Comparison of ENCODE assay signal across 26 mouse cellular contexts in the genomic region with DNA sequence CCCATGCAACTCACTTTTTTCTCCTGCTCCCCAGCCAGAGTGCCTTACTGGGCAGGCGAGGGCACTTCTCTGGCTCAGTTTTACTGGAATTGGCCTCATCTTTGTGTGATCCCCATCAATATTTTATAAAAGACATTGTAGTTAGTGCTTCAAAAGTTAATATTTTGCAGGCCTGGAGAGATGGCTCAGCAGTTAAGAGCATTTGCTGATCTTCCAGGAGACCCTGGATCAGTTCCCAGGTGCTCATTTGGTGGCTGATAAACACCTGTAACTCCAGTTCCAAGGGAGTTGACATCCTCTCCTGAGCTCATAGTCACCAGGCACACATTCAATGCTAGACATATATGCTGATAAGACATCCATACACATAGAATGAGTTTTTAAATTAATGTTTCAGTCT.
DNase-seq lines count a peak whose midpoint lies in the region; ATAC-seq and TF ChIP-seq lines count a peak whose summit lies in the region.
"Had no signal": no experiment of that assay in that cellular context is flagged by ENCODE, and none has a peak within 500 bp of the region (broad histone marks: within the 10 kb centered on the region; RNA-seq: fewer than 3 reads in every experiment).

No protein-coding gene starts in this region.

- no peaks in the 10 kb centered on the region for H3K27me3 ChIP-seq in intestine, embryonic 14.5 days (replicated peaks; ENCODE audit: control insufficient read depth, insufficient read depth, low read length)
- no peaks in the 10 kb centered on the region for H3K27me3 ChIP-seq in intestine, postnatal 0 days (replicated peaks; ENCODE audit: control insufficient read depth, insufficient read depth, low read length)
- H3K27me3 ChIP-seq in liver, adult 2 months (ENCODE audit: control insufficient read depth, insufficient read depth, low read length): no peaks in the 10 kb centered on the region
- no peaks in the 10 kb centered on the region for H3K27me3 ChIP-seq in liver, embryonic 12.5 days (replicated peaks)
- no peaks in the 10 kb centered on the region for H3K27me3 ChIP-seq in limb, embryonic 10.5 days (ENCODE audit: low read depth, poor library complexity, severe bottlenecking)
- H3K27me3 ChIP-seq: CH12.LX; forebrain, embryonic 13.5 days; heart, embryonic 12.5 days; heart, embryonic 15.5 days; hindbrain, embryonic 13.5 days; Patski had no signal

- no peaks in the 10 kb centered on the region for H3K4me1 ChIP-seq in intestine, embryonic 14.5 days (replicated peaks; ENCODE audit: control insufficient read depth, insufficient read depth, low read length)
- no peaks in the 10 kb centered on the region for H3K4me1 ChIP-seq in intestine, postnatal 0 days (replicated peaks; ENCODE audit: control insufficient read depth, insufficient read depth, low read length)
- peaks cover 13% of the 10 kb centered on the region for H3K4me1 ChIP-seq in liver, adult 2 months (ENCODE audit: control insufficient read depth, insufficient read depth, low read length)
- no peaks in the 10 kb centered on the region for H3K4me1 ChIP-seq in liver, embryonic 12.5 days
- no peaks in the 10 kb centered on the region for H3K4me1 ChIP-seq in limb, embryonic 10.5 days
- H3K4me1 ChIP-seq: forebrain, embryonic 10.5 days; hindbrain, embryonic 10.5 days had no signal

- no peak overlapping the region for H3K4me2 ChIP-seq in intestine, embryonic 14.5 days (ENCODE audit: low read length)
- H3K4me2 ChIP-seq in intestine, postnatal 0 days (replicated peaks; ENCODE audit: low read depth): no peak overlapping the region
- no peak overlapping the region for H3K4me2 ChIP-seq in liver, embryonic 12.5 days
- H3K4me2 ChIP-seq: forebrain, embryonic 13.5 days; heart, embryonic 12.5 days; heart, embryonic 15.5 days; hindbrain, embryonic 13.5 days had no signal

- no peak overlapping the region for H3K27ac ChIP-seq in intestine, embryonic 14.5 days (ENCODE audit: low read depth)
- H3K27ac ChIP-seq in intestine, postnatal 0 days (ENCODE audit: low read depth, low read length): no peak overlapping the region
- peak overlapping the region; percentile 75; the same call in 1 of the 2 replicates for H3K27ac ChIP-seq in liver, adult 2 months (replicated peaks; ENCODE audit: insufficient read depth, low read depth, low read length)
- H3K27ac ChIP-seq in liver, embryonic 12.5 days: no peak overlapping the region
- H3K27ac ChIP-seq in limb, embryonic 10.5 days: no peak overlapping the region
- H3K27ac ChIP-seq: forebrain, embryonic 10.5 days; forebrain, embryonic 13.5 days; heart, embryonic 15.5 days; hindbrain, embryonic 10.5 days; hindbrain, embryonic 13.5 days had no signal

- no peaks in the 10 kb centered on the region for H3K36me3 ChIP-seq in intestine, embryonic 14.5 days (ENCODE audit: control insufficient read depth, insufficient read depth, low read length)
- no peaks in the 10 kb centered on the region; the same call in 1 of the 2 replicates for H3K36me3 ChIP-seq in intestine, postnatal 0 days (ENCODE audit: control insufficient read depth, insufficient read depth)
- no peaks in the 10 kb centered on the region for H3K36me3 ChIP-seq in liver, adult 2 months (ENCODE audit: control insufficient read depth, insufficient read depth, low read length)
- no peaks in the 10 kb centered on the region for H3K36me3 ChIP-seq in liver, embryonic 12.5 days
- no peaks in the 10 kb centered on the region for H3K36me3 ChIP-seq in limb, embryonic 10.5 days
- H3K36me3 ChIP-seq: forebrain, embryonic 10.5 days; hindbrain, embryonic 10.5 days; hindbrain, embryonic 13.5 days had no signal

- no peak overlapping the region for H3K4me3 ChIP-seq in intestine, embryonic 14.5 days (ENCODE audit: low read depth, low read length)
- no peak overlapping the region for H3K4me3 ChIP-seq in intestine, postnatal 0 days (ENCODE audit: low read depth, low read length)
- H3K4me3 ChIP-seq in liver, adult 2 months (ENCODE audit: insufficient read depth, low read depth, low read length): no peak overlapping the region
- H3K4me3 ChIP-seq in liver, embryonic 12.5 days: no peak overlapping the region
- no peak overlapping the region for H3K4me3 ChIP-seq in limb, embryonic 10.5 days
- H3K4me3 ChIP-seq: forebrain, embryonic 10.5 days; forebrain, embryonic 13.5 days; heart, embryonic 12.5 days; heart, embryonic 15.5 days; hindbrain, embryonic 10.5 days; hindbrain, embryonic 13.5 days had no signal

- peak; percentile 46 for DNase-seq in intestine, embryonic 14.5 days (ENCODE audit: low spot score)
- peak; percentile 35 for DNase-seq in kidney, adult 9 months
- DNase-seq in kidney, postnatal 14 days: no peak
- DNase-seq in liver, adult 2 months (ENCODE audit: extremely low read depth, low read depth, low spot score): peak; percentile 94
- peak; percentile 6 for DNase-seq in limb, embryonic 10.5 days (ENCODE audit: low spot score)
- DNase-seq: adrenal gland, postnatal 10 days; adrenal gland, postnatal 36 days; B cell, adult 2 months; cerebellum, adult 18-20 months; cerebellum, adult 9-10 months; cerebellum, postnatal 14 days; gastrocnemius, postnatal 10 days; gastrocnemius, postnatal 36 days; heart, postnatal 10 days; heart, postnatal 36 days had no signal

- 91% methylated on average over 1 of the region's 1 CpGs for WGBS in intestine, embryonic 14.5 days
- WGBS in intestine, postnatal 0 days: 90% methylated on average over 1 of the region's 1 CpGs
- 36% methylated on average over 1 of the region's 1 CpGs for WGBS in liver, adult 2 months
- WGBS in liver, embryonic 12.5 days (ENCODE audit: insufficient replicate concordance): 73% methylated on average over 1 of the region's 1 CpGs
- 93% methylated on average over 1 of the region's 1 CpGs for WGBS in limb, embryonic 10.5 days

- H3K79me2 ChIP-seq in liver, adult 2 months (ENCODE audit: control insufficient read depth, insufficient read depth, low read length): no peaks in the 10 kb centered on the region

- no peak for ATAC-seq in intestine, embryonic 14.5 days (replicated peaks; ENCODE audit: low FRiP score, low TSS enrichment, low read depth)
- ATAC-seq in intestine, postnatal 0 days: no peak
- no peak for ATAC-seq in liver, embryonic 12.5 days
- ATAC-seq: forebrain, embryonic 13.5 days; forebrain, embryonic 16.5 days; Patski had no signal

- H3K9me3 ChIP-seq in intestine, embryonic 14.5 days (ENCODE audit: control insufficient read depth, low read length): no peaks in the 10 kb centered on the region
- H3K9me3 ChIP-seq in intestine, postnatal 0 days (ENCODE audit: control insufficient read depth): no peaks in the 10 kb centered on the region
- no peaks in the 10 kb centered on the region; the same call in 1 of the 2 replicates for H3K9me3 ChIP-seq in liver, embryonic 12.5 days (replicated peaks)
- H3K9me3 ChIP-seq in limb, embryonic 10.5 days (replicated peaks): no peaks in the 10 kb centered on the region
- H3K9me3 ChIP-seq: forebrain, embryonic 10.5 days; forebrain, embryonic 13.5 days; heart, embryonic 12.5 days; heart, embryonic 15.5 days; hindbrain, embryonic 10.5 days; hindbrain, embryonic 13.5 days had no signal

- no peak overlapping the region for H3K9ac ChIP-seq in intestine, embryonic 14.5 days (ENCODE audit: low read length)
- H3K9ac ChIP-seq in intestine, postnatal 0 days (ENCODE audit: low read depth, low read length): no peak overlapping the region
- no peak overlapping the region for H3K9ac ChIP-seq in liver, adult 2 months (ENCODE audit: low read depth, low read length)
- H3K9ac ChIP-seq in liver, embryonic 12.5 days: no peak overlapping the region
- H3K9ac ChIP-seq: forebrain, embryonic 13.5 days; heart, embryonic 12.5 days; heart, embryonic 15.5 days; hindbrain, embryonic 13.5 days had no signal

- no peak for TF ChIP-seq CTCF in intestine, postnatal 0 days (IDR thresholded peaks at IDR 0.05; ENCODE audit: low read depth)
- no peak for TF ChIP-seq CTCF in liver, adult 2 months (IDR thresholded peaks at IDR 0.05; ENCODE audit: low read depth, low read length)

- no peak for TF ChIP-seq POLR2A in liver, adult 2 months (IDR thresholded peaks at IDR 0.05; ENCODE audit: extremely low read depth, insufficient read depth, low read length)
